Mouse (Mus musculus) forebrain, embryonic 13.5 days (tissue): ENCODE data around the gene Ccna1. TPM values are rescaled to one million over a fixed set of nuclear protein-coding genes. Genes with fewer than 3 reads are reported as not detected.

ENCODE experiments used
- ATAC-seq: fragments of 200-750 bp; cut with Nextera tagmentation; 2 replicates; pipeline ENCODE4 v1.8.0; 2017
- H3K27ac ChIP-seq: fragments of 300-500 bp; sonication (generic); 2 replicates; pipeline ENCODE4 v1.5.1; 2015; ENCODE audit warnings: inconsistent platforms, mild to moderate bottlenecking, moderate library complexity
- H3K27me3 ChIP-seq: fragments of 300-500 bp; sonication (generic); 2 replicates; pipeline ENCODE4 v1.6.1; 2015; ENCODE audit warnings: mild to moderate bottlenecking, inconsistent platforms
- H3K36me3 ChIP-seq: fragments of 300-500 bp; sonication (generic); 2 replicates; pipeline ENCODE4 v1.6.1; 2015; ENCODE audit warnings: mild to moderate bottlenecking, inconsistent platforms; ENCODE audit not compliant: poor library complexity, severe bottlenecking
- H3K4me1 ChIP-seq: fragments of 300-500 bp; sonication (generic); 2 replicates; pipeline ENCODE4 v1.6.1; 2015; ENCODE audit warnings: inconsistent platforms
- H3K4me2 ChIP-seq: fragments of 300-500 bp; sonication (generic); 2 replicates; pipeline ENCODE4 v1.6.1; 2015; ENCODE audit warnings: inconsistent platforms, mild to moderate bottlenecking, moderate library complexity
- H3K4me3 ChIP-seq: fragments of 300-500 bp; sonication (generic); 2 replicates; pipeline ENCODE4 v1.5.1; 2015; ENCODE audit warnings: mild to moderate bottlenecking, inconsistent platforms
- H3K9ac ChIP-seq: fragments of 300-500 bp; sonication (generic); 2 replicates; pipeline ENCODE4 v1.6.1; 2015; ENCODE audit warnings: mild to moderate bottlenecking, inconsistent platforms
- H3K9me3 ChIP-seq: fragments of 300-500 bp; sonication (generic); replicated peaks from 2 replicates; pipeline ENCODE4 v1.6.1; 2016; ENCODE audit warnings: inconsistent platforms
- WGBS: fragments of 180-500 bp; shearing (Covaris S2); methylation state at CpG from one replicate; pipeline ENCODE4 v1.1.7; 2015; 5-methylcytosine and 5-hydroxymethylcytosine counted together
- polyA plus RNA-seq: library from polyadenylated mRNA; unstranded; fragments of >200 nt; fragmentation: Nextera tagmentation; extraction: Ambion mirVana; gene quantifications from 2 replicates; pipeline ENCODE4 v1.2.1, GENCODE M21; 2015

Ccna1 gene
- polyA plus RNA-seq, 1 experiment from 2014 or later = 2.7 TPM

GRCm38 (mm10) chr3:55008965-55009741, 46.1 kb downstream of the Ccna1 start:
- Histone ChIP-seq H3K4me3 (no peak overlapping the region), H3K36me3 (no peaks in the 10 kb centered on the region), H3K27ac (no peak overlapping the region), H3K27me3 (peaks cover 24% of the 10 kb centered on the region), H3K4me1 (0 out of 2 replicates have a peak, but pooled peaks cover 5% of the 10 kb centered on the region), H3K9ac (no peak overlapping the region), H3K9me3 (no peaks in the 10 kb centered on the region), H3K4me2 (no peak overlapping the region)
- 32% methylated on average over 6 of the region's 6 CpGs for WGBS
- no peak for ATAC-seq

- Histone ChIP-seq H3K9ac (no peak overlapping the region), H3K4me1 (no peaks in the 10 kb centered on the region), H3K27me3 (peaks cover 11% of the 10 kb centered on the region), H3K36me3 (no peaks in the 10 kb centered on the region), H3K4me3 (no peak overlapping the region), H3K27ac (no peak overlapping the region), H3K4me2 (no peak overlapping the region), H3K9me3 (no peaks in the 10 kb centered on the region)
- ATAC-seq = no peak
- 72% methylated on average over 4 of the region's 4 CpGs for WGBS
Measured at GRCm38 (mm10) chr3:55004036-55004435, 51.3 kb downstream of the Ccna1 start.

GRCm38 (mm10) chr3:55001677-55002076, 53.6 kb downstream of the Ccna1 start:
- H3K4me2 ChIP-seq = no peak overlapping the region
- H3K4me3 ChIP-seq = no peak overlapping the region
- 73% methylated on average over 4 of the region's 4 CpGs for WGBS
- H3K9me3 ChIP-seq = no peaks in the 10 kb centered on the region
- H3K9ac ChIP-seq = no peak overlapping the region
- no peaks in the 10 kb centered on the region for H3K4me1 ChIP-seq
- H3K36me3 ChIP-seq = no peaks in the 10 kb centered on the region
- no peak for ATAC-seq
- H3K27ac ChIP-seq = no peak overlapping the region
- no peaks in the 10 kb centered on the region for H3K27me3 ChIP-seq

Other genes starting within 250 kb of the Ccna1 start
- 29.5 and 35.8 TPM in 2 replicates for gene Rfxap, start 247.7 kb downstream of the Ccna1 start, polyA plus RNA-seq
- 0.84 and 0.94 TPM in 2 replicates for gene Sertm1, start 139.6 kb downstream of the Ccna1 start, polyA plus RNA-seq
- gene Spg20, start 56.6 kb upstream of the Ccna1 start, polyA plus RNA-seq = 26.6 and 28.2 TPM in 2 replicates
- gene Ccdc169, start 81.8 kb upstream of the Ccna1 start, polyA plus RNA-seq = 0.06 and 0.26 TPM in 2 replicates
- gene Sohlh2, start 126.5 kb upstream of the Ccna1 start, polyA plus RNA-seq = not detected in 2 replicates
- 173 and 201 TPM in 2 replicates for gene Dclk1, start 186.9 kb upstream of the Ccna1 start, polyA plus RNA-seq